Mouse (Mus musculus) liver, embryonic 16.5 days (tissue): ENCODE data around the gene Asap3. TPM values are rescaled to one million over a fixed set of nuclear protein-coding genes. Genes with fewer than 3 reads are reported as not detected.

ENCODE experiments used
- ATAC-seq: fragments of 200-750 bp; cut with Nextera tagmentation; 2 replicates; pipeline ENCODE4 v1.8.0; 2017; ENCODE audit warnings: low read depth, mild to moderate bottlenecking, moderate number of reproducible peaks, moderate library complexity
- H3K27ac ChIP-seq: fragments of 300-500 bp; sonication (generic); 2 replicates; pipeline ENCODE4 v1.5.1; 2014; ENCODE audit warnings: mild to moderate bottlenecking, low read length
- H3K27me3 ChIP-seq: fragments of 300-500 bp; sonication (generic); 2 replicates; pipeline ENCODE4 v1.6.1; 2014; ENCODE audit warnings: low read depth, low read length, mixed read lengths; ENCODE audit not compliant: control insufficient read depth, insufficient read depth
- H3K36me3 ChIP-seq: fragments of 300-500 bp; sonication (generic); 2 replicates; pipeline ENCODE4 v1.6.1; 2014; ENCODE audit warnings: mild to moderate bottlenecking; ENCODE audit not compliant: control insufficient read depth, insufficient read depth
- H3K4me1 ChIP-seq: fragments of 300-500 bp; sonication (generic); 2 replicates; pipeline ENCODE4 v1.6.1; 2014; ENCODE audit warnings: low read depth, low read length, mixed read lengths; ENCODE audit not compliant: control insufficient read depth
- H3K4me2 ChIP-seq: fragments of 300-500 bp; sonication (generic); 2 replicates; pipeline ENCODE4 v1.6.1; 2014; ENCODE audit warnings: low read depth, low read length, mixed read lengths
- H3K4me3 ChIP-seq: fragments of 300-500 bp; sonication (generic); 2 replicates; pipeline ENCODE4 v1.5.1; 2014; ENCODE audit warnings: low read depth, mild to moderate bottlenecking, low read length
- H3K9ac ChIP-seq: fragments of 300-500 bp; sonication (generic); 2 replicates; pipeline ENCODE4 v1.6.1; 2014; ENCODE audit warnings: low read depth, low read length
- H3K9me3 ChIP-seq: fragments of 300-500 bp; sonication (generic); replicated peaks from 2 replicates; pipeline ENCODE4 v1.6.1; 2016; ENCODE audit warnings: low read length; ENCODE audit not compliant: control insufficient read depth
- WGBS: fragments of 180-500 bp; shearing (Covaris S2); extraction: QIAGEN DNeasy Blood & Tissue Kit; methylation state at CpG from one replicate; pipeline ENCODE4 v1.1.7; 2014; ENCODE audit not compliant: insufficient replicate concordance; 5-methylcytosine and 5-hydroxymethylcytosine counted together
- polyA plus RNA-seq: library from polyadenylated mRNA; unstranded; fragments of >200 nt; fragmentation: Nextera tagmentation; extraction: Ambion mirVana; gene quantifications from 2 replicates; pipeline ENCODE4 v1.2.1, GENCODE M21; 2015

Asap3 gene
- polyA plus RNA-seq, 1 experiment from 2014 or later, result 3.0 TPM

GRCm38 (mm10) chr4:136248464-136249331 lies 42.5 kb downstream of the Asap3 start:
- peak; percentile 51; the same call in 1 of the 2 replicates for ATAC-seq
- peak overlapping the region; percentile 12; the same call in 1 of the 2 replicates for H3K27ac ChIP-seq
- H3K36me3 ChIP-seq, result no peaks in the 10 kb centered on the region
- peak overlapping the region; percentile 60 for H3K4me3 ChIP-seq
- no peaks in the 10 kb centered on the region; the same call in 1 of the 2 replicates for H3K4me1 ChIP-seq
- peak overlapping the region; percentile 52 for H3K4me2 ChIP-seq
- H3K27me3 ChIP-seq, result peaks cover 54% of the 10 kb centered on the region
- H3K9ac ChIP-seq, result peak overlapping the region; percentile 47; the same call in 1 of the 2 replicates
- under 1% methylated on average over 37 of the region's 37 CpGs for WGBS
- no peaks in the 10 kb centered on the region for H3K9me3 ChIP-seq

GRCm38 (mm10) chr4:136249332-136249647 lies 43.1 kb downstream of the Asap3 start:
- H3K27ac ChIP-seq, result no peak overlapping the region
- peak overlapping the region; percentile 52 for H3K4me2 ChIP-seq
- H3K9ac ChIP-seq, result no peak overlapping the region
- ATAC-seq, result no peak
- no peaks in the 10 kb centered on the region for H3K36me3 ChIP-seq
- 6% methylated on average over 11 of the region's 11 CpGs for WGBS
- no peaks in the 10 kb centered on the region for H3K9me3 ChIP-seq
- peak overlapping the region; percentile 60; the same call in 1 of the 2 replicates for H3K4me3 ChIP-seq
- H3K4me1 ChIP-seq, result no peaks in the 10 kb centered on the region; the same call in 1 of the 2 replicates
- H3K27me3 ChIP-seq, result peaks cover 54% of the 10 kb centered on the region

DNA sequence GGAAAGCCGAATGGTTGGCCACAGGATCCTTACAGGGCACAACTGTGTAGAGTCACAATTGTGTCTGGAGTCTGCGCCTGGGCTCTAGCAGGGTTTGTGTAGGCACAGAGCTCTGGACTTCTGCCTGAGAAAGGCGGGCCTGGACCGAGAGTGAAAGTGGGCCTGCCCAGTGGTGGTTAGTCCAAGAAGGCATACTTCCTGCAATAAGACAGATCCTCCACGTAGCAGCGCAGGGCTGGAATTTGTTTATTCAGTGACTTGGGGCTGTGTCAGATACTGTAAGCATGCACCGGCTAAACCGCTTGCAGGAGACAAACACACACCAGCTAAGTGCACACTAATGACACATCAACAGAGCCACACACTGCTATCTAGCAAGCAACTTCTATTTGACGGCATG lies 43.6 kb downstream of the Asap3 start:
- WGBS, result 20% methylated on average over 9 of the region's 9 CpGs
- no peaks in the 10 kb centered on the region; the same call in 1 of the 2 replicates for H3K4me1 ChIP-seq
- H3K9me3 ChIP-seq, result no peaks in the 10 kb centered on the region
- H3K9ac ChIP-seq, result no peak overlapping the region
- no peaks in the 10 kb centered on the region for H3K36me3 ChIP-seq
- H3K4me2 ChIP-seq, result no peak overlapping the region; the same call in 1 of the 2 replicates
- peak; percentile 30; the same call in 1 of the 2 replicates for ATAC-seq
- H3K4me3 ChIP-seq, result no peak overlapping the region
- peaks cover 52% of the 10 kb centered on the region for H3K27me3 ChIP-seq
- no peak overlapping the region for H3K27ac ChIP-seq

DNA sequence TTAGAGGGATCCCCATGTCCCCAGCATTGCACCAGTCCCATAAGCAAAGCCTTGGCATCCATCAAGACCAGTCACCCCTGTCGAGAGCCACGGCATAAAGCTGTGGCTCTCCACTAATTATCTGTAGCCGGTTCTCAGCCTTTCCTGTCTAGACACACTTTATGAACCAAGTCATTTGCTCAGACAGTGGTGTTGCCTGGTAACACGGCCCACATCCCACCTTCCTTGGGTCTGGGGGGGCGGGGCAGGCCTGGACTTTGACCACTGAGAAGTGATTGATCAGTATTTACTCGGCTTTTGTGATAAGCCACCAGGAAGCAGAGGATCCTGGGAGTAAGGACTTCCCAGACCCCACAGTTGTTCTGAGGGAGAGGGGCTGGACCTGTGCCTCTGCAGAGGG lies 49.8 kb downstream of the Asap3 start:
- Histone ChIP-seq H3K4me2 (no peak overlapping the region), H3K4me1 (peaks cover 2% of the 10 kb centered on the region), H3K9me3 (no peaks in the 10 kb centered on the region), H3K27me3 (no peaks in the 10 kb centered on the region; the same call in 1 of the 2 replicates), H3K36me3 (no peaks in the 10 kb centered on the region), H3K9ac (no peak overlapping the region), H3K4me3 (no peak overlapping the region), H3K27ac (no peak overlapping the region)
- 11% methylated on average over 6 of the region's 6 CpGs for WGBS
- 0 out of 2 replicates have a peak, but pooled peaks have one; percentile 7 for ATAC-seq

DNA sequence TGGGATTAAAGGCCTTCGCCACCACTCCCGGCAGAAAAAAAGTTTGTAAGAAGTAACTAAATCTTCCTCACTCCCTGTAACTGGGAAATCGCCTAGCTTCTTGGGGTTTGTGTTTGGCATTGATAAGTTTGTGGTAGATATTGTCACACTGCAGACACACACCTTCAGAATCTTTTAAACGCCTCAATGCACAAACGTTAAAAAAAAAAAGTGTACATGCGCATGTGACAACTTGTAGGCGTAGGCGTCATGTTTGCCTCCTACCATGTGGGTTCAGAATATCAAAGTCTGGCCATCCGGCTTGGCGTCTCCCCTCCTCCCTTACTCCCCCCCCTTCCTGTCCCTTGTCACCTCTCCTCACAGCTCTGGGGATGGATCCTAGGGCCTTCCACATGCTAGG lies 50.5 kb downstream of the Asap3 start:
- peak; percentile 55 for ATAC-seq
- Histone ChIP-seq H3K4me3 (no peak overlapping the region), H3K36me3 (no peaks in the 10 kb centered on the region), H3K27ac (no peak overlapping the region), H3K9me3 (no peaks in the 10 kb centered on the region), H3K4me1 (peaks cover 2% of the 10 kb centered on the region), H3K4me2 (no peak overlapping the region), H3K27me3 (no peaks in the 10 kb centered on the region; the same call in 1 of the 2 replicates), H3K9ac (no peak overlapping the region)
- WGBS, result 14% methylated on average over 10 of the region's 10 CpGs

DNA sequence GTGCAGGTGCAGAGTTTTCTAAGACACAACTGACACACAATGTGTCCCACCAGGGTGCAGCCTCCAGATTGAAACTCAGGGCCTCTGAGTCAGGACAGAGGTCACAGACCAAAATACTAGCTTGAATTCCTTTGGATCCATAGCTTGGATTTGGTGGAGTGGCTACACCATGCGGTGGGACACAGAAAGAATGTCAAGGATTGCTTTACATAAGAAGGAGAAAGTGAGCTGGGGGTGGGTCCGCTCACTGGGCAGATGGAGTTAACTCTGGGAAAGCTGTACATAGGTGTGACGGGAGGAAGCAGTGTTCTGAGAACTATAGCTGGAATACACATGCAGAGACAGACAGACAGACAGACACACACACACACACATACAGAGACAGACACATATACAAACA lies 53.8 kb downstream of the Asap3 start:
- no peaks in the 10 kb centered on the region for H3K9me3 ChIP-seq
- no peak overlapping the region for H3K4me3 ChIP-seq
- no peak overlapping the region for H3K27ac ChIP-seq
- no peaks in the 10 kb centered on the region; the same call in 1 of the 2 replicates for H3K27me3 ChIP-seq
- peaks cover 2% of the 10 kb centered on the region for H3K4me1 ChIP-seq
- WGBS, result 60% methylated on average over 3 of the region's 3 CpGs
- H3K9ac ChIP-seq, result no peak overlapping the region
- no peak overlapping the region for H3K4me2 ChIP-seq
- H3K36me3 ChIP-seq, result no peaks in the 10 kb centered on the region
- no peak for ATAC-seq

GRCm38 (mm10) chr4:136260491-136261180 lies 54.5 kb downstream of the Asap3 start:
- ATAC-seq, result no peak
- Histone ChIP-seq H3K9ac (no peak overlapping the region), H3K4me3 (no peak overlapping the region), H3K27ac (no peak overlapping the region), H3K27me3 (no peaks in the 10 kb centered on the region; the same call in 1 of the 2 replicates), H3K4me2 (no peak overlapping the region), H3K36me3 (no peaks in the 10 kb centered on the region), H3K4me1 (peaks cover 2% of the 10 kb centered on the region), H3K9me3 (no peaks in the 10 kb centered on the region)
- WGBS, result 31% methylated on average over 10 of the region's 10 CpGs

GRCm38 (mm10) chr4:136261912-136262311 lies 55.7 kb downstream of the Asap3 start:
- Histone ChIP-seq H3K9me3 (no peaks in the 10 kb centered on the region), H3K4me3 (no peak overlapping the region), H3K9ac (no peak overlapping the region), H3K4me1 (no peaks in the 10 kb centered on the region; the same call in 1 of the 2 replicates), H3K27ac (no peak overlapping the region), H3K27me3 (no peaks in the 10 kb centered on the region; the same call in 1 of the 2 replicates), H3K36me3 (no peaks in the 10 kb centered on the region), H3K4me2 (no peak overlapping the region)
- WGBS, result 57% methylated on average over 10 of the region's 10 CpGs
- 0 out of 2 replicates have a peak, but pooled peaks have one; percentile 44 for ATAC-seq
